Mouse (Mus musculus) brain, embryonic 14.5 days (tissue): ENCODE results near the gene Ksr2.

Source experiments
- CTCF ChIP-seq: fragments of 200-500 bp; IDR thresholded peaks from 2 replicates; pipeline ENCODE4 v1.5.1; 2012; ENCODE audit warnings: inconsistent platforms, mild to moderate bottlenecking, moderate library complexity, borderline replicate concordance; ENCODE audit not compliant: insufficient read depth, insufficient read length; ENCODE audit errors: extremely low read depth
- POLR2A ChIP-seq: fragments of 200-500 bp; IDR thresholded peaks from 2 replicates; pipeline ENCODE4 v1.6.1; 2012; ENCODE audit warnings: mild to moderate bottlenecking, inconsistent platforms, borderline replicate concordance; ENCODE audit not compliant: poor library complexity, insufficient read depth, insufficient read length, severe bottlenecking; ENCODE audit errors: extremely low read depth

DNA sequence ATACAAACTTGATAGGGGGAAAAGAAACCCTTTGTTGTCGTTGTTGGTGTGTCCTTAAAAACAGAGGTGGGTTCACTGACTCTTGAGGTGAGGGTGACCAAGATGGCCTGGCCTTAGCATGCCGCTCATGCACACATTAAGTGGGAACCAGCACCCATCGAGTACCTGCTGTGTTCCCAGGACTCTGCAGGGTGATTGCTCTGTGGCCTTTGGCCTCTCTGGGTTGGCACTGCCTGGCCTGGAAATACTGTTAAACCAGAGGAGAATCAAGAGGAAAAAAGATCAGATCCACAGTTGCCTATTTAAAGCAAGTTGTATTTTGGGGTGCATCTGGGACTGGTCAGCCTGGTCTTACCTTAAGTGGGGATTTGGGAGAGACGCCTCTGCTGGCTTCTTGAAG is 107.9 kb downstream of the Ksr2 start:
- TF ChIP-seq POLR2A (no peak), CTCF (no peak)
